Mouse (Mus musculus) common myeloid progenitor, adult 5-6 weeks (primary cell): Measurements from ENCODE around the gene Cfap206. TPM values are rescaled to one million over a fixed set of nuclear protein-coding genes. Genes with fewer than 3 reads are reported as not detected.
A peak's percentile ranks its signal among the peaks of the same experiment; 100 is the strongest.

Experiments
- ATAC-seq: replicated peaks from 2 replicates; pipeline ENCODE4 v1.8.0; 2016; ENCODE audit warnings: low read depth, mild to moderate bottlenecking, moderate TSS enrichment, inconsistent platforms; ENCODE audit not compliant: poor library complexity, severe bottlenecking
- total RNA-seq: library from RNA; stranded (forward); fragments of 200-1000, 187-1606 nt; gene quantifications from 2 replicates; pipeline ENCODE4 v1.2.3, GENCODE M21; 2017

The Cfap206 gene
- total RNA-seq, 1 experiment from 2014 or later, result not detected

- ATAC-seq, result peak; percentile 96
These were observed 43.0 kb downstream of the Cfap206 start, which contains the start of gene Slc35a1 for GRCm38 (mm10) chr4:34686874-34687567. Gene Slc35a1 (minus strand): TSS chr4:34687438.

DNA sequence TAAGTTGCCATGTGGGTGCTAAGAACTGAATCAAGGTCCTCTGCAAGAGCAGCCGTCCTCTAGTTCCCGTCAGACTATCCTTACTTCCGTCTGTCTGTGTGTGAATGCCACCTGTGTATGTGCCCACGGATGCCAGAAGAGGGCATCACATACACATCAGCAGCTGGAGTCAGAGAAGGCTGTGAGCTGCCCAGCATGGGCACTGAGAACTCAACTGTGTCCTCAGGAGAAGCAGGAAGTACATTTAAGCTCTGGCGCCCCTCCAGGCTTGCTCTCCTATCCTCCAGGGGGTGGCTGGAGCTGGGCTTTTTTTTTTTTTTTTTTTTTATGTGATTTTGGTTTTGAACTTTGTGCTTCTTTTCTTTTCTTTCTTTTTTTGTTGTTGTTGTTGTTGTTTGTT lies 49.5 kb downstream of the Cfap206 start:
- no peak for ATAC-seq

GRCm38 (mm10) chr4:34673721-34674120 lies 56.3 kb downstream of the Cfap206 start:
- no peak for ATAC-seq

- ATAC-seq, result no peak
These were observed 62.1 kb downstream of the Cfap206 start for GRCm38 (mm10) chr4:34667923-34668322.

DNA sequence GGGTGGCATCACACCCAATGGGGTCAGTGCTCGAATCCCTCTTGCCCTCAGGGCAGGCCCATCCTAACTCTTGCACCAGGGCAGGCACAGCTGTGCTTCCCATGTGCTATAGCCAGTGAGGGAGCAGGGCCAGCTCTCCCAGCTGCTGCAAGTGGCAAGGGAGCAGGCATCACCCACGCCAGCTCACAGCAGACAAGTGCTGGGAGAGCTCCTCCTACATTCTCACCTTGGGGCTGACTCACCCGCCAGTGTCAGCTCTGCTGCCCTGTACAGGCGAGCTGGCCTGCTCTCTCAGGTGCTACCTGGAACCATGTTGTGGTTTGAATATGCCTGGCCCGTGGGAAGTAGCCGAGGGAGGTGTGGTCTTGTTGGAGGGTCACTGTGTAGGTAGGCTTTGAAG lies 68.1 kb downstream of the Cfap206 start:
- no peak for ATAC-seq

GRCm38 (mm10) chr4:34661514-34661913 lies 68.5 kb downstream of the Cfap206 start:
- no peak for ATAC-seq

GRCm38 (mm10) chr4:34659012-34659411 lies 71.0 kb downstream of the Cfap206 start:
- ATAC-seq, result no peak

- no peak for ATAC-seq
These were observed 73.9 kb downstream of the Cfap206 start for GRCm38 (mm10) chr4:34656101-34656500.

- ATAC-seq, result no peak
These were observed 76.8 kb downstream of the Cfap206 start for GRCm38 (mm10) chr4:34653179-34653578.

DNA sequence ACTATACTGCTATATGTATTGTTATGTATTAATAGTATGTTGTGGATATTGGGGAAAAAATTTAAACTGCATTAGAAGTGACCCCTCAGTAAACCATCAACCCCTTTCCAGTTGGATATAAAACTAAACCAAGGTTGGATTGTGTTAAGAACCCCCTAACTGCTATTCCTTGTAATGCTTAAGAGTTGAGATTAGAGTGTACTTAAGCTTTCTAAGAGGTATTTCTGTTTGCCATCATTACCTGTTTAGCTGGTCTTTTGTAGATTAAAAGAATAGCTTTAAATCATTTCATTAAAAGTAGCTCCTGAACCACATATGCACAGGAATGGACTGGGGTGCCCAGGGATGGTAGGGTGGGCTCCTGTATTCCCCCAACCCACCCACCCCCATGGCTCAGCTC lies 85.2 kb downstream of the Cfap206 start:
- ATAC-seq, result no peak

GRCm38 (mm10) chr4:34640731-34641130 lies 89.3 kb downstream of the Cfap206 start:
- ATAC-seq, result no peak

DNA sequence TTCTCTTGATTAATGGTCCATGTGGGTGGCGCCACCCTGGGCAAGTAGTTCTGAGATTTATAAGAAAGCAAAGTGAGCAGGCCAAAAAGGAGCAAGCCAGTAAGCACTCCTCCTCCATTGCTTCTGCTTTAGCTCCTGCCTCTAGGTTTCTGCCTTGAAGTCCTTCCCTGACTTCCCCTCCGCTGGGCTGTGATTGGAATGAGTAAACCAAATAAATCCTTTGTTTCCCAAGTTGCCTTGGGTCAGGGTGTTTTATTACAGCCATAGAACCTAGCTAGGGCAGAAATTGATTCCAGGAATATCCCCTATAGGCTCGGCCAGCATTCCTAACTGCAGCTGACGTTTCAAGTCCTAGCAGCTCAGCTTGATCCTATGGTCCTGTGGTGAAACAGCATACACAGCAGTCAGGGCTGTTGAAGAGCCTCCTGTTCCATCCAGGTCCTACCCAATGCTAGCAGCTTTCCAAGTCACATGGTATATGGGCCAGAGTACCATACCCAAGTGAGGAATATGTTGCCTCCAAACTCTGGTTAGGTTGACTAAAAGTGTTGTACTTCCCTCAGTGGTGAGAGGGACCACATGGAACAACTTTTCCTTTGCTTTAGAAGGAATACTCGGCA lies 90.2 kb downstream of the Cfap206 start:
- no peak for ATAC-seq

Other genes starting within 250 kb of the Cfap206 start
- 42.0 and 60.8 TPM in 2 replicates for gene Akirin2, start 179.3 kb downstream of the Cfap206 start, total RNA-seq
- 87.5 and 96.9 TPM in 2 replicates for gene Orc3, start 115.3 kb downstream of the Cfap206 start, total RNA-seq
- gene Rars2, start 115.2 kb downstream of the Cfap206 start, total RNA-seq, result 36.6 and 46.2 TPM in 2 replicates
- gene Slc35a1, start 42.8 kb downstream of the Cfap206 start, total RNA-seq, result 23.2 and 24.3 TPM in 2 replicates
- gene Gm136, start 26.1 kb upstream of the Cfap206 start, total RNA-seq, result not detected in 2 replicates
- 28.4 and 31.3 TPM in 2 replicates for gene Smim8, start 48.2 kb upstream of the Cfap206 start, total RNA-seq
- gene Zfp292, start 152.8 kb upstream of the Cfap206 start, total RNA-seq, result 44.1 and 50.7 TPM in 2 replicates
- gene Cga, start 163.6 kb upstream of the Cfap206 start, total RNA-seq, result not detected in 2 replicates